Mouse (Mus musculus): ENCODE measurements around the gene Bcorl1. TPM values are rescaled to one million over a fixed set of nuclear protein-coding genes. Genes with fewer than 3 reads are reported as not detected.

Gene Bcorl1
- polyA plus RNA-seq, 2 experiments, result 2.1 to 3.5 TPM

- no peak for DNase-seq (ENCODE audit: low read depth in 3 of 3, low spot score in 3 of 3)
- no peaks in the 10 kb centered on the region for H3K9me3 ChIP-seq (ENCODE audit: control insufficient read depth, low read length)
- H3K4me3 ChIP-seq (ENCODE audit: insufficient read depth in 1 of 2, low read depth in 2 of 2, low read length in 2 of 2), result peak overlapping the region; percentile 19 to 60; a peak in 3 of 4 replicates
- no peak overlapping the region for H3K27ac ChIP-seq
- peak; percentile 40 for ATAC-seq (ENCODE audit: insufficient read depth)
- no peak overlapping the region for H3K9ac ChIP-seq (replicated peaks)
- H3K4me1 ChIP-seq (replicated peaks; ENCODE audit: control insufficient read depth in 2 of 2, insufficient read depth in 2 of 2, low read length in 1 of 2), result peaks cover 0 to 4% of the 10 kb centered on the region in 2 experiments; a peak in 2 of 4 replicates
- 7% methylated on average over 7 of the region's 7 CpGs for WGBS (ENCODE audit: insufficient replicate concordance)
- no peaks in the 10 kb centered on the region for H3K27me3 ChIP-seq (ENCODE audit: control insufficient read depth, insufficient read depth, low read length)
- H3K36me3 ChIP-seq (replicated peaks; ENCODE audit: control insufficient read depth, insufficient read depth, low read depth), result no peaks in the 10 kb centered on the region
- TF ChIP-seq CTCF (IDR thresholded peaks at IDR 0.05; ENCODE audit: low read depth), result no peak
- H3K4me2 ChIP-seq (ENCODE audit: low read depth), result peak overlapping the region; percentile 59
Measured at GRCm38 (mm10) chrX:48410388-48410776, 69.2 kb downstream of the Bcorl1 start.

GRCm38 (mm10) chrX:48412629-48413028 is 71.5 kb downstream of the Bcorl1 start:
- Histone ChIP-seq H3K27ac (no peak overlapping the region), H3K4me3 (ENCODE audit: insufficient read depth in 1 of 2, low read depth in 2 of 2, low read length in 2 of 2) (no peak overlapping the region), H3K4me2 (ENCODE audit: low read depth) (no peak overlapping the region), H3K36me3 (replicated peaks; ENCODE audit: control insufficient read depth, insufficient read depth, low read depth) (no peaks in the 10 kb centered on the region), H3K9me3 (ENCODE audit: control insufficient read depth, low read length) (no peaks in the 10 kb centered on the region), H3K27me3 (ENCODE audit: control insufficient read depth, insufficient read depth, low read length) (no peaks in the 10 kb centered on the region), H3K9ac (replicated peaks) (no peak overlapping the region), H3K4me1 (replicated peaks; ENCODE audit: control insufficient read depth in 2 of 2, insufficient read depth in 2 of 2, low read length in 1 of 2) (peaks cover 0 to 4% of the 10 kb centered on the region in 2 experiments; a peak in 2 of 4 replicates)
- WGBS (ENCODE audit: insufficient replicate concordance), result 65% methylated on average over 6 of the region's 6 CpGs
- no peak for DNase-seq (ENCODE audit: low read depth in 3 of 3, low spot score in 3 of 3)
- no peak for TF ChIP-seq EP300 (IDR thresholded peaks at IDR 0.05; ENCODE audit: low read depth)
- no peak for TF ChIP-seq CTCF (IDR thresholded peaks at IDR 0.05; ENCODE audit: low read depth)
- no peak for ATAC-seq (ENCODE audit: insufficient read depth)

- Histone ChIP-seq H3K27me3 (ENCODE audit: control insufficient read depth, insufficient read depth, low read length) (no peaks in the 10 kb centered on the region), H3K9me3 (ENCODE audit: control insufficient read depth, low read length) (no peaks in the 10 kb centered on the region), H3K27ac (no peak overlapping the region), H3K4me3 (ENCODE audit: insufficient read depth in 1 of 2, low read depth in 2 of 2, low read length in 2 of 2) (no peak overlapping the region), H3K4me2 (ENCODE audit: low read depth) (no peak overlapping the region), H3K36me3 (replicated peaks; ENCODE audit: control insufficient read depth, insufficient read depth, low read depth) (no peaks in the 10 kb centered on the region), H3K4me1 (replicated peaks; ENCODE audit: control insufficient read depth in 2 of 2, insufficient read depth in 2 of 2, low read length in 1 of 2) (peaks cover 0 to 4% of the 10 kb centered on the region in 2 experiments; a peak in 2 of 4 replicates), H3K9ac (replicated peaks) (no peak overlapping the region)
- no peak for ATAC-seq (ENCODE audit: insufficient read depth)
- TF ChIP-seq CTCF (IDR thresholded peaks at IDR 0.05; ENCODE audit: low read depth), result no peak
- 74% methylated on average over 5 of the region's 5 CpGs for WGBS (ENCODE audit: insufficient replicate concordance)
- no peak for DNase-seq (ENCODE audit: low read depth in 3 of 3, low spot score in 3 of 3)
Measured at GRCm38 (mm10) chrX:48414291-48414690, 73.1 kb downstream of the Bcorl1 start.

- no peak for TF ChIP-seq CTCF (IDR thresholded peaks at IDR 0.05; ENCODE audit: low read depth)
- TF ChIP-seq EP300 (IDR thresholded peaks at IDR 0.05; ENCODE audit: low read depth), result no peak
- Histone ChIP-seq H3K9ac (replicated peaks) (no peak overlapping the region), H3K27ac (no peak overlapping the region), H3K4me3 (ENCODE audit: insufficient read depth in 1 of 2, low read depth in 2 of 2, low read length in 2 of 2) (no peak overlapping the region), H3K4me1 (replicated peaks; ENCODE audit: control insufficient read depth in 2 of 2, insufficient read depth in 2 of 2, low read length in 1 of 2) (no peaks in the 10 kb centered on the region), H3K27me3 (ENCODE audit: control insufficient read depth, insufficient read depth, low read length) (no peaks in the 10 kb centered on the region), H3K4me2 (ENCODE audit: low read depth) (no peak overlapping the region), H3K36me3 (replicated peaks; ENCODE audit: control insufficient read depth, insufficient read depth, low read depth) (no peaks in the 10 kb centered on the region), H3K9me3 (ENCODE audit: control insufficient read depth, low read length) (no peaks in the 10 kb centered on the region)
- DNase-seq (ENCODE audit: low read depth in 3 of 3, low spot score in 3 of 3) (no peak), ATAC-seq (ENCODE audit: insufficient read depth) (no peak)
- 57% methylated on average over 2 of the region's 2 CpGs for WGBS (ENCODE audit: insufficient replicate concordance)
Measured at GRCm38 (mm10) chrX:48418417-48418816, 77.3 kb downstream of the Bcorl1 start.

GRCm38 (mm10) chrX:48422986-48423385 is 81.8 kb downstream of the Bcorl1 start:
- TF ChIP-seq EP300 (IDR thresholded peaks at IDR 0.05; ENCODE audit: low read depth) (no peak), CTCF (IDR thresholded peaks at IDR 0.05; ENCODE audit: low read depth) (peak; percentile 89)

More at GRCm38 (mm10) chrX:48422986-48423385, 81.8 kb downstream of the Bcorl1 start:
- Histone ChIP-seq H3K4me2 (ENCODE audit: low read depth) (no peak overlapping the region), H3K27me3 (ENCODE audit: control insufficient read depth, insufficient read depth, low read length) (no peaks in the 10 kb centered on the region), H3K4me1 (replicated peaks; ENCODE audit: control insufficient read depth in 2 of 2, insufficient read depth in 2 of 2, low read length in 1 of 2) (peaks cover 0 to 19% of the 10 kb centered on the region in 2 experiments; a peak in 3 of 4 replicates), H3K27ac (no peak overlapping the region), H3K36me3 (replicated peaks; ENCODE audit: control insufficient read depth, insufficient read depth, low read depth) (no peaks in the 10 kb centered on the region), H3K4me3 (ENCODE audit: insufficient read depth in 1 of 2, low read depth in 2 of 2, low read length in 2 of 2) (no peak overlapping the region), H3K9me3 (ENCODE audit: control insufficient read depth, low read length) (no peaks in the 10 kb centered on the region), H3K9ac (replicated peaks) (no peak overlapping the region)
- peak; percentile 47 to 54 (median 50) for DNase-seq (ENCODE audit: low read depth in 3 of 3, low spot score in 3 of 3)
- 37% methylated on average over 4 of the region's 4 CpGs for WGBS (ENCODE audit: insufficient replicate concordance)
- no peak for ATAC-seq (ENCODE audit: insufficient read depth)

Measured in liver, embryonic 14.5 days (tissue).